Mouse (Mus musculus): ENCODE measurements around the gene Htr5b. TPM values are rescaled to one million over a fixed set of nuclear protein-coding genes. Genes with fewer than 3 reads are reported as not detected.

Gene Htr5b
- total RNA-seq, 2 experiments from 2014 or later: not detected

- intact Hi-C loops (cut with DNase I; ENCODE audit: low total_unique reads): no loop called here
- no peak for DNase-seq
These were observed 19.5 kb downstream of the Htr5b start for GRCm38 (mm10) chr1:121508729-121509128.

DNA sequence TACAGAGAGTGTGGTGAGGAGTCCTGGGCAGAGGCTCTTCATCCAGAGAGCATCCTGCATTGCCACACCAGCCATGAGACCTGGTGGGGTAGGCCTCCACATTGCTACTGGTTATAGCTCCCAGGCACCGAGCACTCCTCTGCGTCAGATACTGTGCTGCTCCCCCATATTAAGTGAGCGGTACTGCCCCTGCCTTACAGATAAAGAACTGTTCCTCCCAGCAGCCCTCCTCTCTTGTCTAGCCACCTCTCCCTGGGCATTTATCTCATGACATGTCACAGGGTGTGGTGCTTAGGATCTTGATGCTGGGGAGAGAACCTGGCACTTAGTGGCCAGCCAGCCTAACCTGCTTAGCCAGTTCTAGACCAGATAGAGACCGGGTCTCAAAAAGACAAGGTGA is 31.2 kb downstream of the Htr5b start:
- intact Hi-C loops (cut with DNase I; ENCODE audit: low total_unique reads): no loop called here
- DNase-seq: no peak

DNA sequence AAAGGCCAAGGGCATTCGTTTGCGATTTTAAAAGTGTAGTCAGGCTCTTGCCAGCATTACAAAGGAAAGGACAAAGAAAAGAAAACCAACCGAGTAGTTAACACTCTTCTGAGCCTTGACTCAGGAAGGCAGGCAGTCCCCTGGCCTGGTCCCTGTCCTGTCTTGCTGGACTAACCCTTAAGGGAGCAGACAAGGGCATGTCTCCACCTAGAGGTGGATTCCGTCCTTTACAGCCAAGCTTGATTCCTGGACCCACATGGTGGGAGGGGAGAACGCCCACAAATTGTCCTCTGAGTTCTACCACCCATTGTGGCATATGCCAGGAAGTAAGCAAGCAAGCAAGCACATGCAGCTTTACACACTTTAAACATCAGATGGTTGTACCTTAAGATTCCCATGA is 38.0 kb downstream of the Htr5b start:
- DNase-seq: peak; percentile 18
- intact Hi-C loops (cut with DNase I; ENCODE audit: low total_unique reads): loop anchor here (5.0 kb wide), 1 partner anchor 48 kb away; no protein-coding TSS in a partner anchor

DNA sequence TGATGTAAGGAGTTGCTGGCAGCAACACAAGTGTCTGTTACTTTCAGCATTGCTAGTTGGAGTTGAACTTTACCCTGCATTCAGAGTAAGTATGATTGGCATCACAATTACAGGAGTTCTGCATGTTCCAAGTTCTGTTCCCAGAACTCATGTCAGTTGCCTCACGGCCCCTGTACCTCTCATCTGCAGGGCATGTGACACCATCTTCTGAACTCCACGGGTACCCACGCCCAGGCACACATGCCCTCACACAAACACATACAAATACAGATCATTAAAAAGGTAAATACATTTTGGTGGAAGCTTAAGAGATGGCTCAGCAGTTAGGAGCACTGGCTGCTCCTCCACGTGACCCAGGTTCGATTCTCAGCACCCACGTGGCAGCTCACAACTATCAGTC is 41.5 kb downstream of the Htr5b start:
- intact Hi-C loops (cut with DNase I; ENCODE audit: low total_unique reads): no loop called here
- DNase-seq: no peak

DNA sequence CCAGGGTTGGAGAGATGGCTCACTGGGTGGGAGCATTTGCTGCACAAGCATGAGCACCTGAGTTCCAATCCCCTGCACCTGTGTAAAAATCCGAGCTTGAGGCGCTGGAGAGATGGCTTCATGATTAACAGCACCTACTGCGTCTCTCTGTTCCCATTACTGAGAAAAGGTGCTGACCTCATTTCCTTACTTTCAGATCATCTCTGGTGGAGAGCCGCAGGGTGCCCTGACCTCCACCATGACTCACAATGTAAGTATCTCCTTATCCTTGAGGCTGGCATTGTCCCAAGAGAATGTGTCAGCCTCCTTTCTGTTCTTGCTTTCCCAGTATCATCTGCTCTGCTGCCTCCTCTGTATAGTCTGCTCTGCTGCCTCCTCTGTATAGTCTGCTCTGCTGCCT is 45.2 kb downstream of the Htr5b start:
- DNase-seq: no peak
- intact Hi-C loops (cut with DNase I; ENCODE audit: low total_unique reads): no loop called here

- intact Hi-C loops (cut with DNase I; ENCODE audit: low total_unique reads): no loop called here
- no peak for DNase-seq
These were observed 48.9 kb downstream of the Htr5b start for GRCm38 (mm10) chr1:121479403-121479802.

DNA sequence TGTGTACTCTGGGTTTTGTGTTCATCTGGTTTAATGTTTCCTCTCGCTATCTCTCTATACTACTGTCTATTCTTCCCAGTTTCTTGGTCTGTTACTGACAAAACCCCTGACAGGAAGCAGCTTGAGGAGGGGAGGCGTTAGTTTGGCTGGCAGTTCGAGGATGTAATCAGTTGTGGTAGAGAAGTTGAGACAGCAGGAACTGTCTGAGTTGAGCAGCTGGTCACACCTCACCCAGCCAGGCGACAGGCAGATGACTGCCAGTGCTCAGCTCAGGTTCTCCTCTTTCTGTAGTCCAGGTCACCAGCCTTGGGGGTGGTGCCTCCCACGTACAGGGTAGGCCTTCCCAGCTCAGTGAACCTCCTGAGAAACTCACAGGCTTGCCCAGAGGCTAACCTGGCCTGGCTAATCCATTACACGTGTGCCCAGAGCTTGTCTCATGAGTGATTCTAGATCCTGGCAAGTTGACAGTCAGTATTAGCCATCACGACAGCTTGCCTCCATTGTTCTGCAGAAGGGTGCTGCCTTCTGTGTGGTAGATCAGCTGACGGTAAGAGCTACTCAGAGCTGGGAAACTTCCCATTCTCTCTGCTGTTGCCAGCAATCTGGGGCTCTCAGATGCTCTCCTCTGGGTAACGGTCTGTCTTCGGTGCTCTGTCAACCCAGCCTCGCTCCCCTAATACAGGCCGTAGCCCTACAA is 49.8 kb downstream of the Htr5b start:
- intact Hi-C loops (cut with DNase I; ENCODE audit: low total_unique reads): no loop called here
- DNase-seq: no peak

- no peak for DNase-seq
- intact Hi-C loops (cut with DNase I; ENCODE audit: low total_unique reads): no loop called here
These were observed 50.5 kb downstream of the Htr5b start for GRCm38 (mm10) chr1:121477716-121478115.

DNA sequence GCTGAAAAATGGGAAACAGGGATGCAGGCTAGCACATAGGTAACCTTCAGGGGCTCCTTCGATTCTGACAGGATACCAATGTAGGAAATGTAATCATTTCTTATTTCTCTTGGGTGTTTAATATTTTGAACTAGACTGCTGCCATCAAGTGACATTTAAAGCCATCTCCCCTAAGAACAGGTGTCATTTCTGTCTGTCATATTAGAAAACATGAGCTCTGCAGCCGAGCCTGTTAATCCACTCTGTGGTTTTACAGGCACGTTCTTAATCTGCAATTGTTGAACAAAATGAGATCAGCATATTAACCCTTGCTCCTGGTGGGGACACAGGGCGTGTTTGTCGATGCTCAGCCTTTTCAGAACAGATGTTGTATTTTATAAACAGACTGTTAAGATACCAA is 56.8 kb downstream of the Htr5b start:
- intact Hi-C loops (cut with DNase I; ENCODE audit: low total_unique reads): no loop called here
- no peak for DNase-seq

GRCm38 (mm10) chr1:121468271-121468670 is 60.0 kb downstream of the Htr5b start:
- no peak for DNase-seq
- intact Hi-C loops (cut with DNase I; ENCODE audit: low total_unique reads): no loop called here

- DNase-seq: no peak
- intact Hi-C loops (cut with DNase I; ENCODE audit: low total_unique reads): no loop called here
These were observed 62.0 kb downstream of the Htr5b start for GRCm38 (mm10) chr1:121466276-121466675.

DNA sequence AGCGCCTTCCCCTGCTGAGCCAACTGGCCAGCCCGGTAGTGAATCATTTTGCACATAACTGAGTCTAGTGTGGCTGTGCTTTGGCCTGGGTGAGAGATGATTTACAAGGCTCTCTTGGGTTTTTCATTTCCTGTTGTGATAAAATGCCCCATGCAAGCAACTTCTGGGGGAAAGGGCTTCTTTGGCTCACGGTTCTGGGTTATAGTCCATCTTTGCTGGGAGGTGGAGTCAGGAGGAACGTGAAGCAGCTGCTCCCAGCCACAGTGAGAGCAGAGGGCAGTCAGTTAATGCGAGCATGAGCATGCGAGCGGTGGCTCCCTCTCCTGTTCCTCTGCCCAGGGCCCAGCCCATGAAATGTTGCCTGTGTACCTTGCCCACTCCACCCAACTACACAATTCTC is 64.5 kb downstream of the Htr5b start:
- no peak for DNase-seq
- intact Hi-C loops (cut with DNase I; ENCODE audit: low total_unique reads): no loop called here

DNA sequence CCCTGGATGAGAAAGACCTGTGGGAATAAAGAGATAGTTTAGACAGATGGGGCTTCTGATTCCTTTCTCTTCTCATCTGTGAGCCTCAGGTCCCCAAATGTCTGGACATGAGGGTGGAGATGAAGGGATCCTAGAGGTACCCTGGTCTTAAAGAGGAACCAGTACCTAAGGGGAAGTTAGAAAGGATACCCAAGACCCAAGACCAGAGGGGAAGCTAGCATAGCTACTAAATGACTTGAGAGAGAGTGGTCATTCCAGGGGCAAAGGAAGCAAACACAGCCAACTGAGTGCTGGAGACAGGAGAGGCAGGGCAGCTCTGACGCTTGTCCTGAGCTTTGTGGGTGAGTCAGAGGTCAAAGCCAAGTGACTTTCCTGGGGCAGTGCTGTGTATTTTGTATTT is 65.6 kb downstream of the Htr5b start:
- intact Hi-C loops (cut with DNase I; ENCODE audit: low total_unique reads): no loop called here

DNA sequence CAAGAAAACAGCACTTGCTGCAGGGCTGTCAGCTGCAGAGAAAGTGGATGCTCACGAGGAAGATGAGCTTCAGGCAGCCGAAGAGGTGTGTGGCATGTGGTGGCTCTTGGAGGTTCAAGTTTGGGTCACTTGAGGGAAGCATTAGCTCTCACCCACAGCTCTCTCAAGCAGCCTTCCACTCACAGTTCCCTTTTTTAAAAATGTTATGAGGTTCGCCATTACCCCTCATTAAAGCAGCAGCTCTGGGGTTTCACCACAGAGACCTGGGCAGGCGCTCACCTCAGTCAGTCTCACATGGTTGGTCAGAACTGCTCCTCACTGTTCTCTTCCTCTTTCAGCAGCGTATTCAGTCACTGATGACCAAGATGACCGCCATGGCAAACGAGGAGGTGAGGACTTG is 66.4 kb downstream of the Htr5b start:
- intact Hi-C loops (cut with DNase I; ENCODE audit: low total_unique reads): no loop called here
- no peak for DNase-seq

More for the DNA sequence above, 65.6 kb downstream of the Htr5b start:
- DNase-seq: no peak

GRCm38 (mm10) chr1:121460077-121460476 is 68.2 kb downstream of the Htr5b start:
- no peak for DNase-seq
- intact Hi-C loops (cut with DNase I; ENCODE audit: low total_unique reads): no loop called here

Other genes starting within 250 kb of the Htr5b start
- 10 to 100 TPM; 45.3 to 47.9 TPM for gene Insig2, start 195.9 kb downstream of the Htr5b start, total RNA-seq (2021)
- gene Ccdc93, start 97.4 kb downstream of the Htr5b start, total RNA-seq (2021): 10 to 100 TPM in 1 of 2 experiments, 1 to 10 TPM in 1; 9.5 to 10.8 TPM
- gene Ddx18, start 39.5 kb upstream of the Htr5b start, total RNA-seq (2021): 10 to 100 TPM; 15.4 to 17.7 TPM

Data from gastrocnemius, postnatal 14 days (tissue).